Mouse (Mus musculus): ENCODE data around the gene Rnasel. TPM values are rescaled to one million over a fixed set of nuclear protein-coding genes. Genes with fewer than 3 reads are reported as not detected.
A peak's percentile ranks its signal among the peaks of the same experiment; 100 is the strongest.

Gene Rnasel
- polyA plus RNA-seq, 1 experiment from 2014 or later: 13.8 TPM

- 49% methylated on average over 9 of the region's 9 CpGs for WGBS (ENCODE audit: insufficient replicate concordance)
- Histone ChIP-seq H3K9ac (no peak overlapping the region), H3K36me3 (no peaks in the 10 kb centered on the region), H3K9me3 (replicated peaks) (no peaks in the 10 kb centered on the region), H3K27me3 (peaks cover 52% of the 10 kb centered on the region), H3K4me1 (replicated peaks) (no peaks in the 10 kb centered on the region), H3K27ac (no peak overlapping the region), H3K4me3 (replicated peaks) (no peak overlapping the region), H3K4me2 (no peak overlapping the region)
- no peak for DNase-seq
- ATAC-seq (ENCODE audit: low read depth): no peak
Observed at GRCm38 (mm10) chr1:153737101-153738085, 11.8 kb upstream of the Rnasel start.

GRCm38 (mm10) chr1:153739437-153740015 lies 9.7 kb upstream of the Rnasel start:
- WGBS (ENCODE audit: insufficient replicate concordance): 16% methylated on average over 13 of the region's 13 CpGs
- peak overlapping the region; percentile 31 for H3K4me3 ChIP-seq (replicated peaks)
- H3K4me1 ChIP-seq (replicated peaks): no peaks in the 10 kb centered on the region
- H3K4me2 ChIP-seq: peak overlapping the region; percentile 50
- H3K9me3 ChIP-seq (replicated peaks): no peaks in the 10 kb centered on the region
- no peaks in the 10 kb centered on the region for H3K36me3 ChIP-seq
- no peak overlapping the region for H3K9ac ChIP-seq
- DNase-seq (no peak), ATAC-seq (ENCODE audit: low read depth) (no peak)
- no peak overlapping the region for H3K27ac ChIP-seq
- H3K27me3 ChIP-seq: peaks cover 52% of the 10 kb centered on the region

- WGBS (ENCODE audit: insufficient replicate concordance): 1% methylated on average over 28 of the region's 28 CpGs
- H3K27ac ChIP-seq: no peak within 1 kb of the TSS
- no peaks in the 10 kb centered on the region for H3K36me3 ChIP-seq
- no peaks in the 10 kb centered on the region for H3K9me3 ChIP-seq (replicated peaks)
- DNase-seq: no peak
- no peak within 1 kb of the TSS for H3K9ac ChIP-seq
- peak within 1 kb of the TSS; percentile 50 for H3K4me2 ChIP-seq
- H3K27me3 ChIP-seq: peaks cover 52% of the 10 kb centered on the region
- no peaks in the 10 kb centered on the region for H3K4me1 ChIP-seq (replicated peaks)
- ATAC-seq (ENCODE audit: low read depth): peak; percentile 56; the same call in 1 of the 2 replicates
- peak within 1 kb of the TSS; percentile 31 for H3K4me3 ChIP-seq (replicated peaks)
Observed at GRCm38 (mm10) chr1:153740145-153740544, 9.1 kb upstream of the Rnasel start, which contains the start of gene Rgs16. TSS of gene Rgs16 (plus strand) at chr1:153740349.

GRCm38 (mm10) chr1:153740775-153741400 lies 8.3 kb upstream of the Rnasel start:
- Histone ChIP-seq H3K9me3 (replicated peaks) (no peaks in the 10 kb centered on the region), H3K27me3 (peaks cover 52% of the 10 kb centered on the region), H3K4me1 (replicated peaks) (no peaks in the 10 kb centered on the region), H3K4me3 (replicated peaks) (no peak overlapping the region), H3K4me2 (peak overlapping the region; percentile 50), H3K27ac (no peak overlapping the region), H3K36me3 (no peaks in the 10 kb centered on the region), H3K9ac (no peak overlapping the region)
- 39% methylated on average over 12 of the region's 12 CpGs for WGBS (ENCODE audit: insufficient replicate concordance)
- DNase-seq (no peak), ATAC-seq (ENCODE audit: low read depth) (no peak)

GRCm38 (mm10) chr1:153741551-153742316 lies 7.5 kb upstream of the Rnasel start:
- no peak for ATAC-seq (ENCODE audit: low read depth)
- H3K9ac ChIP-seq: no peak overlapping the region
- no peak overlapping the region for H3K4me3 ChIP-seq (replicated peaks)
- peaks cover 52% of the 10 kb centered on the region for H3K27me3 ChIP-seq
- no peaks in the 10 kb centered on the region for H3K4me1 ChIP-seq (replicated peaks)
- 61% methylated on average over 18 of the region's 18 CpGs for WGBS (ENCODE audit: insufficient replicate concordance)
- no peak overlapping the region for H3K4me2 ChIP-seq
- no peak overlapping the region for H3K27ac ChIP-seq
- no peaks in the 10 kb centered on the region for H3K36me3 ChIP-seq
- no peaks in the 10 kb centered on the region for H3K9me3 ChIP-seq (replicated peaks)
- no peak for DNase-seq

- H3K9me3 ChIP-seq (replicated peaks): no peaks in the 10 kb centered on the region
- DNase-seq (peak; percentile 33), ATAC-seq (ENCODE audit: low read depth) (no peak)
- H3K36me3 ChIP-seq: no peaks in the 10 kb centered on the region
- no peak overlapping the region for H3K4me3 ChIP-seq (replicated peaks)
- H3K27ac ChIP-seq: no peak overlapping the region
- H3K4me1 ChIP-seq (replicated peaks): peaks cover 7% of the 10 kb centered on the region
- 39% methylated on average over 11 of the region's 11 CpGs for WGBS (ENCODE audit: insufficient replicate concordance)
- no peak overlapping the region for H3K4me2 ChIP-seq
- H3K27me3 ChIP-seq: peaks cover 44% of the 10 kb centered on the region
- no peak overlapping the region for H3K9ac ChIP-seq
Observed at GRCm38 (mm10) chr1:153742374-153743155, 6.7 kb upstream of the Rnasel start.

- WGBS (ENCODE audit: insufficient replicate concordance): 74% methylated on average over 14 of the region's 14 CpGs
- Histone ChIP-seq H3K27me3 (peaks cover 7% of the 10 kb centered on the region), H3K9me3 (replicated peaks) (no peaks in the 10 kb centered on the region), H3K4me3 (replicated peaks) (no peak overlapping the region), H3K4me1 (replicated peaks) (peaks cover 40% of the 10 kb centered on the region), H3K4me2 (no peak overlapping the region), H3K9ac (no peak overlapping the region), H3K27ac (no peak overlapping the region), H3K36me3 (no peaks in the 10 kb centered on the region)
- ATAC-seq (ENCODE audit: low read depth) (no peak), DNase-seq (no peak)
Observed at GRCm38 (mm10) chr1:153746119-153746670, 3.0 kb upstream of the Rnasel start.

GRCm38 (mm10) chr1:153746728-153747127 lies 2.5 kb upstream of the Rnasel start:
- DNase-seq: peak; percentile 57
- H3K4me2 ChIP-seq: no peak overlapping the region
- WGBS (ENCODE audit: insufficient replicate concordance): 4% methylated on average over 12 of the region's 12 CpGs

GRCm38 (mm10) chr1:153747861-153748530 lies 1.2 kb upstream of the Rnasel start:
- peak overlapping the region; percentile 73 for H3K9ac ChIP-seq

More at GRCm38 (mm10) chr1:153746728-153747127, 2.5 kb upstream of the Rnasel start:
- no peak for ATAC-seq (ENCODE audit: low read depth)
- H3K9me3 ChIP-seq (replicated peaks): no peaks in the 10 kb centered on the region
- H3K36me3 ChIP-seq: no peaks in the 10 kb centered on the region
- peaks cover 3% of the 10 kb centered on the region for H3K27me3 ChIP-seq
- H3K4me3 ChIP-seq (replicated peaks): no peak overlapping the region
- no peak overlapping the region for H3K9ac ChIP-seq
- H3K27ac ChIP-seq: no peak overlapping the region
- H3K4me1 ChIP-seq (replicated peaks): peaks cover 46% of the 10 kb centered on the region

More at GRCm38 (mm10) chr1:153747861-153748530, 1.2 kb upstream of the Rnasel start:
- peaks cover 57% of the 10 kb centered on the region for H3K4me1 ChIP-seq (replicated peaks)
- peak overlapping the region; percentile 71 for H3K4me2 ChIP-seq
- ATAC-seq (ENCODE audit: low read depth): no peak
- no peaks in the 10 kb centered on the region for H3K36me3 ChIP-seq
- H3K4me3 ChIP-seq (replicated peaks): peak overlapping the region; percentile 56
- no peaks in the 10 kb centered on the region for H3K27me3 ChIP-seq
- DNase-seq: no peak
- H3K27ac ChIP-seq: peak overlapping the region; percentile 93; the same call in 1 of the 2 replicates
- H3K9me3 ChIP-seq (replicated peaks): no peaks in the 10 kb centered on the region
- WGBS (ENCODE audit: insufficient replicate concordance): 51% methylated on average over 12 of the region's 12 CpGs
